Mouse (Mus musculus): ENCODE results near the gene Ipmk.

The Ipmk gene

GRCm38 (mm10) chr10:71331908-71332307 is 15.7 kb upstream of the Ipmk start:
- no peak for TF ChIP-seq GATA4 (IDR thresholded peaks at IDR 0.05; ENCODE audit: insufficient replicate concordance, low read length)

DNA sequence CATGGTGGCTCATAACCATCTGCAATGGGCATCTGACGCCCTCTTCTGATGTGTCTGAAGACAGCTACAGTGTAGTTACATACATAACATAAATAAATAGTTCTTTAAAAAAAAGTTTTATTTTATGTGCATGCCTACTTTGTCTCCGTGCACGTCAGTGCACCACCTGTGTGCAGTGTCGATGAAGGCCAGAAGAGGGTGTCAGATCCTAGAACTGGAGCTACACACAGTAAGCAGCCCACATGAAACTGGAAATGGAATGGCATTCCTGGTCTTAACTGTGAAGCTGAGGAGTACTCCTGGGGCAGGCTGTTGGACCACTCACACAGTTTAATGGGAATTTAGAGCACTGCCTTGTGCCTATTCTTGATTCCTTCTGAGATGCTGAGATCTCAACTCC is 15.2 kb upstream of the Ipmk start:
- TF ChIP-seq GATA4 (IDR thresholded peaks at IDR 0.05; ENCODE audit: insufficient replicate concordance, low read length) = no peak

GRCm38 (mm10) chr10:71332859-71333258 is 14.7 kb upstream of the Ipmk start:
- no peak for TF ChIP-seq GATA4 (IDR thresholded peaks at IDR 0.05; ENCODE audit: insufficient replicate concordance, low read length)

- no peak for TF ChIP-seq GATA4 (IDR thresholded peaks at IDR 0.05; ENCODE audit: insufficient replicate concordance, low read length)
These were observed 9.8 kb upstream of the Ipmk start for GRCm38 (mm10) chr10:71337733-71338132.

- TF ChIP-seq GATA4 (IDR thresholded peaks at IDR 0.05; ENCODE audit: insufficient replicate concordance, low read length) = 0 out of 2 replicates have a peak, but pooled peaks have one; percentile 13
These were observed 9.2 kb upstream of the Ipmk start for GRCm38 (mm10) chr10:71338156-71338905.

DNA sequence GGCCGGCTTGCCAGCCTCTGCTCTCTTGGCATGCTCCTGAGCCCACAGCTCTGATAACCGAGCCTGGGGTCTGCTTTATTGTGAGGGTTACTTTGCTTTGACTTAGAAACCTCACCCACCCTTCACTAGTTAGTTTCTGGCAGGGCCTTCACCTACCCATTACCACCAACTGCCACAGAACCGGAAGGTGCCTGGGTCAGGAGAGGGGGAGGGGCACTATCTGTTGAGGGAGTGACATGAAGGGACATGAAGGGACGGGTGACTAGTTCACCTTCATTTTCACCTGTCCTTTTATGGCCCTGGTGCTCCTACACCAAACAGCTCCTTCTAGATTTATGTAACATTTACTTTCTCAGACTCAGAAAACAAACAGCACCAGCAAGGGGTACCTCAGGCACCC is 8.1 kb upstream of the Ipmk start:
- TF ChIP-seq GATA4 (IDR thresholded peaks at IDR 0.05; ENCODE audit: insufficient replicate concordance, low read length) = no peak

- no peak for TF ChIP-seq GATA4 (IDR thresholded peaks at IDR 0.05; ENCODE audit: insufficient replicate concordance, low read length)
These were observed 7.4 kb upstream of the Ipmk start for GRCm38 (mm10) chr10:71340195-71340594.

DNA sequence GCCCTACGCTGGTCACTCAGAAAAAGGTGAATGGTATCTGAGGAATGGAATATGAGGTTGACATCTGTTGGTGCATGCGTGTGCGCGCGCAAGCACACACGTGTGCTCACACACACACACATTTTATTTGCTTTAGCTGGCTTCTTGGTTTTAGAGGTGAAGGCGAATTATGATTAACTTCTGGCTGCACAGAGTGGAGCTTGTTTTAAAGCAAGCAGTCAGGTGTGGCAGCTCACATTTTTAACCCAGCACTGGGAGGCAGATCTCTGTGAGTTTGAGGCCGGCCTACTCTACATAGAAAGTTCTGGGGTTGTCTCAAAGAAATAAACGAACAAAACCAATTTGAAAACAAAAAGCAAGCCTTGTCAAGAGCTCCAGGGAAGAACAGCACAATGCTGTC is 6.3 kb upstream of the Ipmk start:
- TF ChIP-seq GATA4 (IDR thresholded peaks at IDR 0.05; ENCODE audit: insufficient replicate concordance, low read length) = no peak

- TF ChIP-seq GATA4 (IDR thresholded peaks at IDR 0.05; ENCODE audit: insufficient replicate concordance, low read length) = no peak
These were observed 5.3 kb upstream of the Ipmk start for GRCm38 (mm10) chr10:71342030-71342805.

- TF ChIP-seq GATA4 (IDR thresholded peaks at IDR 0.05; ENCODE audit: insufficient replicate concordance, low read length) = 0 out of 2 replicates have a peak, but pooled peaks have one; percentile 12
These were observed 4.4 kb upstream of the Ipmk start for GRCm38 (mm10) chr10:71343130-71343529.

DNA sequence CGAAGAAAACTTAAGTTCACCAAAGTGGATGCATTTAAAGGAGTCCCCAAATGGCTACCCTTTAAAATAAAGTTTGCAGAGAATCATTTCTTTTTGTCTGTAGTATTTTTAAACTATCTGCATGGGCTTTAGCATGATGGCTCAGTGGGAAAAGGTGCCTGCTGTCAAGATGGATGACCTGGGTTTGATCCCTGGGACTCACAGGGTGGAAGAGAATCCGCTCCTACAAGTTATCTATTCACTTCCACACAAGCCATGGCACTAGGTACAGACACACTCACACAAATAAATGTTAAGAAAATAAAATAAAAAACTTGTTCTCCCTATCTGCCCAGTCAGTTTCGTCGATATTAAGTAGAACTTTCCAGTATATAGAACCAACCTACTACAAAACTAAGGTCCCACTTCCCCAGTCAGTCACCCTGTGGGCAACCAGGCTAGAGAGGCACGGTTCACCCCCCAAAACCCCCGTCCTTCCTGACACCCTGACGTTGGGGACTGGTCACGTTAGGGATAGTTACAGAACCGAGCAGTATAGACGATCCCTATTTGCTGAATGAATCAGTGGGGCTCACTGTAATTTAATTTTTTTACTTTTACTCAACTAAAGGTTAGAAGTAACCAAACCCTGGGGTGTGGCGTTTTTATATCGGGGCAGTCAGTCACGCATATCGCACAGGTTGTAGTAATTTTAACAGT is 3.8 kb upstream of the Ipmk start:
- TF ChIP-seq GATA4 (IDR thresholded peaks at IDR 0.05; ENCODE audit: insufficient replicate concordance, low read length) = no peak

DNA sequence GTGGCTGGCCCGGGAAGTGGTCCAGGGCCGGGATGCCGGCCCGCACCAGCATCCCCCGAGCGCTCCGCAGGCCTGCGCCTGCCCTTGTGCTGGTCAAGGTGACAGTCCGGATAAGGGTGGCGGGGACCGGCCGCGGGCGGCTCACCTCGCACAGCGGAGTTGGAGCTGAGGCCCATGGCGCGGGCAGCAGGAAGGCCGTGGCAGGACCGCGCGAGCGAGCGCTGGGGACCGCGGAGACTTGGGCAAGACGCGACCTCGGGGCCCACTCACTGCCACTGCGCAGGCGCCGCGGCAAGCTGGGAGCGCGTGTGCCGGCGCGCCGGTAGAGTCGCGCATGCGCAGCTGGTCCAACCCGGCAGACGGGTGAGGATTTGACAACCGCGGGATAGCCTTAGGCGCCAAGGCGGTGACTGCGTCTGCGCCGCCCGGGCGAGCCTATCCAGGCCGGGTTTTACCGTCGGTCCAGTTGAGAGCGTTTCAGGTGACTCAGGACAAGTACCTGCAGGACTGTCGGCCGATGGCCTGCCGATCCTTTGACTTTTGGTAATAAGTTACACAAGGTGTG is 2.9 kb upstream of the Ipmk start, which contains the start of gene Cisd1:
Gene Cisd1, minus strand, starts transcription at position 376 of the 565 bp plus-strand sequence.
- TF ChIP-seq GATA4 (IDR thresholded peaks at IDR 0.05; ENCODE audit: insufficient replicate concordance, low read length) = no peak

DNA sequence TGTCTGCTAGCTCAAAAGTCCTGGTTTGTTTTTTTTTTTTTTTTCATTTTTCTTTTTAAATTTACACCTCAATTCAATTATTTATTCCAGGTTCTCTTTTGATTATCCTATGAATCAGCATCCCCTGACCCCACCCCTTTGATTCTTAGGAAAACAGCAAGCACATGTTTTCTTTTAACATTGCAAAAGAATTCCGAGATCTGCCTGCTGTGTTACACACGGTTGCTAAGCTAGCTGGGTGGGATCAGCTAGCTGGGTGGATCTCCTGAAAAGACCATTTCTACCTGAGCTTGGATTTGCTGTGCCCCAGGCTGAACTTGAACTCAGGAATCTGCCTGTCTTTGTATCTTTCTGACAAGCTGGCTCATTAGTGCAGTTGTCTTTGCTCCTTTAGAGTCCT is 1.5 kb upstream of the Ipmk start:
- no peak for TF ChIP-seq GATA4 (IDR thresholded peaks at IDR 0.05; ENCODE audit: insufficient replicate concordance, low read length)

DNA sequence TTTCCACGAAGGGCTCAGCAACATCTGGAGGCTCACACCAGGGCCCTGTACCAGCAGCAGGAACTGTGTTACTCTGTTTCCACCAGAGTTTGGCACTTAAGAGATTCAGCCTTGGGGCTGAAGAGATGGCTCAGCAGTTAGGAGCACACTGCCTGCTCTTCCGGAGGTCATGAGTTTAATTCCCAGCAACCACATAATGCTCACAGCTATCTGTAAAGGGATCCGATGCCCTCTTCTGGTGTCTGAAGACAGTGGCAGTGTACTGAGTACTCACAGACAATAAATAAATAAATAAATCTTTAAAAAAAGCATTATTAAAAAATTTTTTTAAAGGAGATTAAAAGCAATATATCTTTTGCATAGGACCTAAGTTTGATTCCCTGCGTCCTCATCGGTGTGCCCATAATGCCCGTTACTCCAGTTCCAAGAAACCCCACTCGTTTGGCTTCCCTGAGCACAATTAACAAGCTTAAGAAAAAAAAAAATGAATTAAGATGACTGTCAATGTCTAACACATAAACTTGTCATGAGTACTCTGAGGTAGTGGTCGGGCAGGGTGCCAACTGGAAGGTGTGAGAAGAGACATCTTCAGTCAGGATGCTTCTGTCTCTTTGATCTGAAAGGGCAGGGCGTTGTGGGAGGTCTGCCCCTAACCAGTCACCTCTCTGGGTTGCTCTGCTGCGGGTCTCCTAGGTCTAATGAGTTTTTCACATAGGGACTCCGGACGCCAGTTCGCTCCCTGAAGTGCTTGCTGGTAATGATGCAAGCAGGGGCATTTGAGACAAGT is 648 bp upstream of the Ipmk start:
- no peak for TF ChIP-seq GATA4 (IDR thresholded peaks at IDR 0.05; ENCODE audit: insufficient replicate concordance, low read length)

All from liver, adult (tissue).